Mouse (Mus musculus) MN1 (cell line): ENCODE measurements at regions not wholly inside any gene's neighbourhood (a gene's known extent, or its start where the extent isn't known, plus 50 kb on each side); places are given as distances from the start of the nearest gene placed in this dataset.

Experiments used
- DNase-seq: peaks from one replicate; pipeline ENCODE4 v3.0.0-alpha.2; 2016; ENCODE audit warnings: low spot score

DNA sequence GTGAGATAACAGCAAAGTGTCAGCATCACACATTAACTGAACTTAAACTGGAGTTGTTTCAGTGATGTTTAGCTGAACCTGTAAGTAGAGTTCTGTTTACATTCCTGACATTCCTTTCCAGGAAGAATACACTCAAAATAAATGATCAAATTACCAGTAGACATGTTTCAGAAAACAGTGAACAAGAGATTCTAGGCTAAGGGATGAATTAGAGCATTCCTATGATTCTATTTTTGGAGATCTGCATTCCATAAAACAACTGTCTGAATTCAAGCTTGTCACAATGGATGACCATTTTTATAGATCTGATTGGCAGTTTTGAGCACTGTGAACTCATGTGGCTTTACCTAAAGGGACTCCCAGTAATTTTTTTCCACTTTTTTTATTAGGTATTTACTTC lies 125.0 kb upstream of the Gm765 start:
- no peak for DNase-seq

DNA sequence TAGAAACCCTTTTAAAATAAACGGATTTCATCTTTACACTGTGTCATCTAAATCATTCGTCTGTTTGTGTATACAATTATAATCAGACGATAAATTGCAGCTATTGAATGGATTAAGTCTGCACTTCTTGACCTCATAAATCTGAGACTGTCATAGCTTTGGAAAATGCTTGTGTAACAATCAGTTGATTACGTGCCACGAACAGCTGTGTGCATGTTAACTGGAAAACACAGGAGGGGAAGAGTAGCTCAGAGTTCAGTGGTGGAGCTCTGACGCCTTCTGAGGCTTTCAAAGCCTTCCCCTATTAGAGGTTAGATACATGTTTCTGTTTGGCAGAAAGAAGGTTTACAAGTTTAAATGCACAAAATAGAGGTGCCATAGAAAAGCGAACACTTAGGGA lies 109.7 kb upstream of the Gm765 start:
- DNase-seq: no peak

DNA sequence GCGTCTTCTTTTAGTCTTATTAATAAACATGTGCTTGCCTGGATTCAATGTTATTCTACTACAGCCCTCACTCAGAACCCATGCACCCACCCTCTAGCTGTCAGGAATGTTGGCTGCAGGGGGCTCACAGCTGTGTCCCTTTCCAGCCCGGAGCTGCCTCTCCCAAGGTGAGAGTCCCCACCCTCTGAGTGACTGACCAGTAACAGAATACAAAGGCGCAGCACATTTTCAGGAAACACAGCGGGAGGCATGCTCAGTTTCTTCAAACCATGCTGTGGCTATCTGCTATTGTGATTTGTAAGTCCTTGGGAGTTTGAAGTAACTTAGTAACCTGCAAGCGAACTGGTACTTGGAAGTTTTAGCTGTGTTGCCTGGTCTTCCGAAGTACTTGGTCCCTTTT lies 93.1 kb upstream of the Gm765 start:
- DNase-seq: no peak

DNA sequence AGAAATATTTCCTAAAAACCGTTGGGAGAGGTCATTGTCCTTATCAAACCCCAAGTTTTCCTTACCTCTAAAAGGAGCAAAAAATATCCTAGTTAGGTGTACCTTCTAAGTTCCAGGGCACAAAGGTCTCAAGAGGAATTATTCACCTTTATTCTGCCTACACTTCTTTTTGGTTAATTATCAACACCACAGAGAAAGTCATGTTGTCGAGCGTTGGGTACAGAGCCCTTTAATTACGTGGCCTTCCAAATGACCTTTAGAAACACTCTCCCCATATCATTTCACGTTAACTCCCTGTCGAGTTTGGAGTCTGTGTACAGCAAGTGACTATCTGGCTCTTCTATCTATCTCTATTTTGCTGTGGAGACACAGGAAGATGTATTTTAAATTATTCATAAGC lies 90.7 kb upstream of the Gm765 start:
- DNase-seq: no peak

DNA sequence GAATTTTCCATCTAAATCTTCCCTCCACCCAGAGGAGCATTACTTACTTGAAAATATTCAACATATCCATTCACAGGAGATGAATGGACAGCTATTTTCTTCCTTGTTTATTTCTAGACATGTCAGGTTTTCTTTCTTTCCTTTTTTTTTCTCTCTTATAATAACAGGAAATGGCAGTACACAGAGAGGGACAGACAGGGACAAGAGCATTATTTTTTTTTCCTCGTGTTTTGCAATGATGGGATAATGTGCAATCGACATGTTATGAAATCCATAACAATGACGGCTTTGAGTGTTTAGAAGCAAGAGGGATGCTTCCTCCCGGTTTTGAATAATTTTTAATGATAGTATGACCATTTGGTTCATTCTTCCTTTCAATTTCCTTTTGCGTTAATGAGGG lies 86.6 kb upstream of the Gm765 start:
- DNase-seq: no peak

DNA sequence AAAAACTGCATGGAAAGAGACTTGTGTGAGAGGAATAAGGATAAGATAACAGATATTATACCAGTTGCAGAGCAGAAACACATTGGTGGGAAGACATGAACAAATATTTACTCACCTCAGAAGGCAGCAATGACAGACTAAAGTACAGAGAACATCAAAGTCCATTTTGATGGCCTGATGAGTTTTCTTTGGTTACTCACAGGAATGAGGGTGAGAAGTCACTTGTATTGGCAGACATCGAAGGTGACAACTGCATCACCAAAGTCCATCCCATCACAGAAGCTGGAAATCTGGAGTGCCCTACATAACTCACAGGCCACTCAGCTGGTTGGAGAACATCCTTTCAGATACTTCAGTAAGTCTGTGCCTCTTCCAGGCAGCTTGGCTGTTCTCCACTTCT lies 60.1 kb upstream of the Gm765 start:
- no peak for DNase-seq

DNA sequence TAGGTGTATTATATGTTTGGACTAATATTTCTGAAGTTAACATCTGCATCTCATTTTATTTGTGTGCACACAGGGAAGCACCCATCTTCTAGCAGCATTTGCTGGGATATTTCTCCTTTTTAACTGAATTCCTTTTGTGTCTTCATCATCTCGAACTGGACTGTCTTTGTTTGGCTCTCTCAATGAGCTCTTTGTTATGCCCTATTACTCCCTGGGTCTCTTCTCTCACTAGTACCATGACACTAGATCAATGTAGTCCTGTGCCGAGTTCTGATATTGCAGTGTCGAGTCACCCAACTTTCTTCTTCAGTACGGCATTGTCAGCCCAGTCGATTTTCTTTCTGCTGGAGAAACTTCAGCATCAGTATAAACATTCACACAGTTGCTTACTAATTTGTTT lies 52.0 kb upstream of the Gm765 start:
- no peak for DNase-seq
